Comparison of ENCODE assay signal across 8 mouse cellular contexts in genomic region chr12:99096930-99097617, GRCm38 (mm10).
A peak's percentile ranks its signal among the peaks of the same experiment; 100 is the strongest.
DNase-seq lines count a peak whose midpoint lies in the region; ATAC-seq and TF ChIP-seq lines count a peak whose summit lies in the region.

No protein-coding gene starts in this region.

- TF ChIP-seq CTCF in Patski (IDR thresholded peaks at IDR 0.05) = peak; percentile 89

- in situ Hi-C loops in Patski (cut with MboI; ENCODE audit: low pct_unique_long_range_greater_than_20kb) = loop anchor here (5.0 to 10.0 kb wide), 3 partner anchors 290 to 528 kb away; partner anchors contain the start of gene Foxn3

- no peaks in the 10 kb centered on the region for H3K9me3 ChIP-seq in hindbrain, embryonic 15.5 days

- H3K27ac ChIP-seq in hindbrain, embryonic 15.5 days (replicated peaks) = no peak overlapping the region

- no peaks in the 10 kb centered on the region for H3K36me3 ChIP-seq in hindbrain, embryonic 15.5 days

- ATAC-seq in Patski = peak; percentile 93
- ATAC-seq in hindbrain, embryonic 15.5 days (ENCODE audit: low FRiP score, low read depth) = peak; percentile 75

- peaks cover 2% of the 10 kb centered on the region for H3K27me3 ChIP-seq in Patski
- no peaks in the 10 kb centered on the region for H3K27me3 ChIP-seq in hindbrain, embryonic 15.5 days

- WGBS in hindbrain, embryonic 15.5 days = 37% methylated on average over 14 of the region's 14 CpGs

- no peaks in the 10 kb centered on the region for H3K4me1 ChIP-seq in hindbrain, embryonic 15.5 days (replicated peaks)

- H3K9ac ChIP-seq in hindbrain, embryonic 15.5 days = no peak overlapping the region

- peak; percentile 71 for DNase-seq in Patski (ENCODE audit: low read depth, low spot score)
- DNase-seq in cerebellum, postnatal 14 days = peak; percentile 96
- peak; percentile 79 to 87 for DNase-seq in frontal cortex, postnatal 25 days (ENCODE audit: low spot score in 2 of 2)
- peak; percentile 77 to 83 for DNase-seq in layer of hippocampus, postnatal 36 days
- peak; percentile 87 for DNase-seq in lung, postnatal 25 days (ENCODE audit: low spot score)
- DNase-seq in right cerebral cortex, adult 18-20 months = peak; percentile 85
- DNase-seq in urinary bladder, adult 2 months (ENCODE audit: low spot score) = peak; percentile 46

- H3K4me2 ChIP-seq in hindbrain, embryonic 15.5 days = no peak overlapping the region

- POLR2A ChIA-PET in Patski (lab: Charles Lee) = no interaction called here

- CTCF ChIA-PET in Patski (lab: Charles Lee) = interaction anchor here (1.0 to 1.6 kb wide), 5 partner anchors 9 to 765 kb away, joined by 3 to 4 read pairs (median 3); no protein-coding TSS in a partner anchor

- no peak overlapping the region for H3K4me3 ChIP-seq in hindbrain, embryonic 15.5 days

Comparison
In these comparisons a context has a peak if more than half of its experiments do, and no peak if none do; other contexts are left out.
1. DNase-seq: peak in every context shown above with its lines; median percentile 96 in cerebellum, postnatal 14 days; 87 in lung, postnatal 25 days; 85 in right cerebral cortex, adult 18-20 months; 83 in frontal cortex, postnatal 25 days; 80 in layer of hippocampus, postnatal 36 days; 71 in Patski; 46 in urinary bladder, adult 2 months.